Mouse (Mus musculus): ENCODE data around the gene Vmp1. TPM values are rescaled to one million over a fixed set of nuclear protein-coding genes. Genes with fewer than 3 reads are reported as not detected.
A peak's percentile ranks its signal among the peaks of the same experiment; 100 is the strongest.

The Vmp1 gene
- polyA plus RNA-seq, 1 experiment from 2014 or later = 144 TPM

DNA sequence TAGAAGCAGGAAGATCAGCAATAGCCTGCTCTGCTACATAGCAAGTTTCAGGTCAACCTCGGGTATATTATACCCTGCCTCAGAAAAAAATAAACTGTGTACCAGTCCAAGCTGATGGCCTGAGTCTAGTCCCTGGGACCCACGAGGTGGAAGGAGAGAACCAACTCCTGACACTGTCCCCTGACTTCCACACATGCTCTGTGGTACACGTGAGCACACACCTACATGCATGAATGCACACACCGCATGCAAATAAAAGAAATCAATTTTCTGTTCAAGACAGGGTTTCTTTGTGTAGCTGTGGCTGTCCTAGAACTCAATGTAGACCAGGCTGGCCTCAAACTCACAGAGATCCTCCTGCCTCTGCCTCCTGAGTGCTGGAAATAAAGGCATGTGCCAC is 125.4 kb downstream of the Vmp1 start:
- Histone ChIP-seq H3K27me3 (no peaks in the 10 kb centered on the region), H3K9me3 (replicated peaks) (no peaks in the 10 kb centered on the region), H3K36me3 (peaks cover 40% of the 10 kb centered on the region; the same call in 1 of the 2 replicates), H3K9ac (no peak overlapping the region), H3K4me3 (replicated peaks) (no peak overlapping the region), H3K4me1 (no peaks in the 10 kb centered on the region), H3K27ac (no peak overlapping the region), H3K4me2 (no peak overlapping the region)
- WGBS = 82% methylated on average over 4 of the region's 4 CpGs
- ATAC-seq (replicated peaks; ENCODE audit: low FRiP score) = no peak

DNA sequence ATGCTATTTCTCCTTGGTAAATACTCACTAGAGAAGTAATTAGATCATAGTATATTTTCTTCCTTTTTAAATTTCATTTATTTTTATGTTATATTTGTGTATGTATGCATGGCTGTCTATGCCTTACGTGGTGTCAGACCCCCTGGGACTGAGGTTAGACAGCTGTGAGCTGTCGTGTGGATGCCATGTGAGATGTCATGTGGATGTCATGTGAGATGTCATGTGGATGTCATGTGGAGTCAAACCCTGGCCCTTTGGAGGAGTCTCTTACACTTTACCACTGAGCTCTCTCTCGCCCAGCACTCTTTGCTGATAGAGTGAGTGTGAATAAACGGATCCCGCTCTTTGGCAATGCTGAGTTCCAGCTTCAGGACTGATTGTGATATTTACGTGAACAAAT is 130.1 kb downstream of the Vmp1 start:
- WGBS = 92% methylated on average over 6 of the region's 6 CpGs
- Histone ChIP-seq H3K4me2 (no peak overlapping the region), H3K27me3 (no peaks in the 10 kb centered on the region), H3K9me3 (replicated peaks) (no peaks in the 10 kb centered on the region), H3K4me3 (replicated peaks) (no peak overlapping the region), H3K36me3 (peaks cover 37% of the 10 kb centered on the region), H3K27ac (no peak overlapping the region), H3K9ac (no peak overlapping the region), H3K4me1 (no peaks in the 10 kb centered on the region)
- no peak for ATAC-seq (replicated peaks; ENCODE audit: low FRiP score)

DNA sequence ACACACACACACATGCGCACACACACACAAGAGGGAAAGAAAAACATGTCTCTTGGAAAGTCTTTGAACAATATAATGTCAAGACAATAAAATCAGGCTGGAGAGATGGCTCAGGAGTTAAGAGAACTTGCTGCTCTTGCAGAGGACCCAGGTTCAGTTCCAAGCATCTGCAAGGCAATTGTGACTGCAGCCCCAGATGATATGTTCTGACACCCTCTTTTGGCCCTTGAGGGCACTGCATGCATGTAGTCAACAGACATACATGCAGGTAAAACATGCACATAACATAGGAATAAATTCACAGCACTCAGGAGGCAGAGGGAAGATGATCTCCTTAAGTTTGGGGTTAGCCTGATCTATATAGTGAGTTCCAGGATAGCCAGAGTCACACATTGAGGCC is 136.2 kb downstream of the Vmp1 start:
- H3K4me2 ChIP-seq = no peak overlapping the region
- 90% methylated on average over 1 of the region's 1 CpGs for WGBS
- peaks cover 15% of the 10 kb centered on the region for H3K36me3 ChIP-seq
- peaks cover 15% of the 10 kb centered on the region for H3K4me1 ChIP-seq
- H3K4me3 ChIP-seq (replicated peaks) = no peak overlapping the region
- H3K9me3 ChIP-seq (replicated peaks) = no peaks in the 10 kb centered on the region
- no peaks in the 10 kb centered on the region for H3K27me3 ChIP-seq
- ATAC-seq (replicated peaks; ENCODE audit: low FRiP score) = no peak
- no peak overlapping the region for H3K27ac ChIP-seq
- H3K9ac ChIP-seq = no peak overlapping the region

DNA sequence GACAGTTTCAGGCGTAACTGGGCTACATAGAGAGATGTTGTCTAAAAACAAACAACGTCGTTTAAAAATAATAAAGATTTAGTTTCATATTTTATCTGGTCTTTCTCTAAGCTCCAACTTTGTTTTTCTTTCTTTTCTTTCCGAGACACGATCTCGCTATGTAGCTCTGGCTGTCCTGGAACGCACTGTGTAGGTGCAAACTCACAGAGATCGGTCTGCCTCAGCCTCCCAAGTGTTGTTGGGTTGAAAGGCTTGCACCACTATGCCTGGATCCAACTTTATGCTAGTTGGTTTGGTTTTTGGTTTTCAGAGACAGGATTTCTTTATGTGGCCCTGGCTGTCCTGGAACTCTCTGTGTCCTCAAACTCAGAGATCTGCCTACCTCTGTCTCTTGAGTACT is 138.1 kb downstream of the Vmp1 start:
- H3K9me3 ChIP-seq (replicated peaks) = no peaks in the 10 kb centered on the region
- peaks cover 16% of the 10 kb centered on the region for H3K4me1 ChIP-seq
- peak overlapping the region; percentile 92 for H3K4me3 ChIP-seq (replicated peaks)
- H3K36me3 ChIP-seq = peaks cover 13% of the 10 kb centered on the region
- ATAC-seq (replicated peaks; ENCODE audit: low FRiP score) = no peak
- H3K27me3 ChIP-seq = no peaks in the 10 kb centered on the region
- H3K4me2 ChIP-seq = peak overlapping the region; percentile 66
- H3K9ac ChIP-seq = peak overlapping the region; percentile 51
- peak overlapping the region; percentile 80 for H3K27ac ChIP-seq
- 78% methylated on average over 8 of the region's 8 CpGs for WGBS

DNA sequence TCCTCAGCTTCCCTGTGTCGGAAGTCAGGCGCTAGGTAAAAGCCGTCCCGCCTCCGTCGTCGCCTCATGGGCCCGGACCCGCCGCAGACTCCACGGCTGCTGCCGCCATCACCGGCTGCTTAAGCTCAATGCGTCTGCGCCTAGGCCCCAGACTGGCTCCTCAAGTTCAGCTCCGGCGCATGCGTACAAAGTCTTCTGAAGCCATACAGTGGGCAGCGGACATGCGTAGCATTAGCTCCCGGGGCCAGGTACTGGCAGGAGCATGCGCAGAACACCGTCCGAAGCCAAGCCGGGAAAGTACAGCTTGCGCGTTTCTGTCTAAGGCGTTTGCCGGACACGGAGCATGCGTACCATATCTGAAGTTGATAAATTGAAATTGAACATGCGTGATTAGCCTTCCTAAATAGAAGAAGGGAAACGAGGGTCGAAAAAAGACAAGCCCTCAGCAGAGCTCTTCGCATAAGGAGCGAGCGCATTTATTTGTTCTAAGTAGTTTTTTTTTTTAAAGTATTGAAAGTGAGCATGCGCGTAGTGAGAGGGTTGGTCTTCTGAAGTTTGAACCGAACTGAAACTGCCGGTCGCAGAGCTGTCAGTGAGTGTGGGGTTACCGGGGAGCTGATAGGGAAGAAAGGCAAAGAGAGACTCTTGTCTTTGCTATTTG is 138.9 kb downstream of the Vmp1 start, which contains the start of the genes Rps6kb1 and Tubd1:
Rps6kb1 (minus strand) TSS at position 167 of the 661 bp plus-strand sequence.
Tubd1 (plus strand) TSS at position 353 of the 661 bp plus-strand sequence.
- Histone ChIP-seq H3K9ac (peak within 1 kb of the TSS; percentile 96), H3K4me3 (replicated peaks) (peak within 1 kb of the TSS; percentile 92), H3K27ac (peak within 1 kb of the TSS; percentile 90), H3K9me3 (replicated peaks) (no peaks in the 10 kb centered on the region), H3K4me1 (peaks cover 16% of the 10 kb centered on the region), H3K27me3 (no peaks in the 10 kb centered on the region), H3K4me2 (peak within 1 kb of the TSS; percentile 66), H3K36me3 (peaks cover 9% of the 10 kb centered on the region; the same call in 1 of the 2 replicates)
- ATAC-seq (replicated peaks; ENCODE audit: low FRiP score) = peak; percentile 98
- under 1% methylated on average over 43 of the region's 43 CpGs for WGBS

DNA sequence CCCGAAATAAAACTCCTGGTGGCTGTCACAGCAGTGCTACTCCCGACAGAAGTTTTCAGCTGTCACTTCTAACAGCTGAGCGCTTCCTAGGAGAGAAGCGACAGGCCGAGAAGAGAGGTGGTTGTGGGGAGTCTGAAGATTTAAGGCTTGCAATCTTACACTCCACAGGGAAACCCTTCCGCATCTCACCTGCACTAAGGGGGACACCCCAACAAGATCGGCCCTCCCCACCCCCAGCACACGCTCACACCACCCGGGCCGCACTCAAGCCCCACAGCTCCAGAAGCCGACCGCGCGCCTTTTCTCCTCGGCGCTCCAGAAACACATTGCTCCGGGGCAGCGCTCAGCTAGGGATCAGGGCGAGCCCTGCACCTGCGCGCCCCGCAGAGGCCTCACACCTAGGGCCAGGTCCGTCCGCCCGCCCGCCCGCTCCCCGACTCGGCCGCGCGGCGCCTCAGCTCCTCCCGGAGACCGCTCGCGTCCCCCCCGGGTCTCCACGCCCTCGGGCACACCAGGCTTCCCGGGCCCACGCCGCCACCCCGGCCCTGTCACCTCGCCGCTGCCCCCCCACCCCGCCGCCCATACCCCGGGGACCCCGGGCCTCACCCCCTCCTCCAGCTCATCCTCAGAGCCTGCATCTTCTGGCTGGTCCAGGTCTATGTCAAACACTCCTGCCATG is 139.5 kb downstream of the Vmp1 start:
- H3K27ac ChIP-seq = peak overlapping the region; percentile 90
- peak overlapping the region; percentile 66 for H3K4me2 ChIP-seq
- H3K9me3 ChIP-seq (replicated peaks) = no peaks in the 10 kb centered on the region
- peaks cover 16% of the 10 kb centered on the region for H3K4me1 ChIP-seq
- no peaks in the 10 kb centered on the region for H3K27me3 ChIP-seq
- H3K9ac ChIP-seq = peak overlapping the region; percentile 96
- H3K36me3 ChIP-seq = peaks cover 5% of the 10 kb centered on the region; the same call in 1 of the 2 replicates
- 1% methylated on average over 48 of the region's 50 CpGs for WGBS
- peak overlapping the region; percentile 92 for H3K4me3 ChIP-seq (replicated peaks)
- peak; percentile 79 for ATAC-seq (replicated peaks; ENCODE audit: low FRiP score)

DNA sequence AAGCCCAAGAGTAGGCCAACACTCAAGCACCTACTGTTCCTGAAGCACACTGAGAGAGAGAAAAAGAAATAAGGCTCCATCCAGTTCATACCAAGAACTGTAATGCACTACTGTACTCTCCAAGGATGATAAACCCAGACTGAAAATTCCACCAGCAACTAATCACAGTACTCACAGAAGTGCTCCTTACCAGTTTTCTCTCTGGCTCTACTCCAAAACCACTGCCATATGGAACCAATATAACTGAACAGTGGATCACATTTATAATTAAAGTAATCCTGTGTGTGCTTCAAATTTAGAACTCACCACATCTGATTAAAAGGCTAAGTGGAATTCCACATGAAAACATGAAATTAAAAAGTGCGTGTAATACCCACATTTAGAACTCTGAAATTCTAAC is 140.8 kb downstream of the Vmp1 start:
- H3K36me3 ChIP-seq = 0 out of 2 replicates have a peak, but pooled peaks cover 4% of the 10 kb centered on the region
- no peak for ATAC-seq (replicated peaks; ENCODE audit: low FRiP score)
- H3K27me3 ChIP-seq = no peaks in the 10 kb centered on the region
- no peaks in the 10 kb centered on the region for H3K9me3 ChIP-seq (replicated peaks)
- H3K4me1 ChIP-seq = peaks cover 16% of the 10 kb centered on the region
- 91% methylated on average over 1 of the region's 1 CpGs for WGBS
- no peak overlapping the region for H3K9ac ChIP-seq
- no peak overlapping the region for H3K27ac ChIP-seq
- 0 out of 2 replicates have a peak overlapping the region, but pooled peaks have one; percentile 66 for H3K4me2 ChIP-seq
- H3K4me3 ChIP-seq (replicated peaks) = no peak overlapping the region

DNA sequence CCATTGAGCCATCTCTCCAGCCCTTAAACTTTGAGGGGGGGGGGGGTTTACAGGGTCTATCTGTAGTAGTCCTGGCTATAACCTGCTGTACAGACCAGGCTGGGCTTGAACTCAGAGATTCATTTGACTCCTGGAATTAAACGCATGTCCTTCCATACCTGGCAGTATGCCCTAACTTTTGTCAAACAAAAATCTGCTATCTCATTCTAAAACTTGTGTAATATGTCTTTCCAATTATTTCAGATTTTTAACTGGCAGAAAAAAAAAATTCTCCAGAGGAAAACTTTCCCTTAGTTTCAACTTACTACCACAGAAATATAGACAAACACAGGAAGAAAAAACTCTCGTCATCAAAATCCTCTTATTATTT is 143.2 kb downstream of the Vmp1 start:
- no peak for ATAC-seq (replicated peaks; ENCODE audit: low FRiP score)
- H3K27ac ChIP-seq = no peak overlapping the region
- no peaks in the 10 kb centered on the region for H3K9me3 ChIP-seq (replicated peaks)
- H3K27me3 ChIP-seq = no peaks in the 10 kb centered on the region
- 0 out of 2 replicates have a peak, but pooled peaks cover 4% of the 10 kb centered on the region for H3K36me3 ChIP-seq
- no peak overlapping the region for H3K4me3 ChIP-seq (replicated peaks)
- 91% methylated on average over 2 of the region's 2 CpGs for WGBS
- H3K9ac ChIP-seq = no peak overlapping the region
- H3K4me2 ChIP-seq = no peak overlapping the region
- peaks cover 13% of the 10 kb centered on the region for H3K4me1 ChIP-seq

DNA sequence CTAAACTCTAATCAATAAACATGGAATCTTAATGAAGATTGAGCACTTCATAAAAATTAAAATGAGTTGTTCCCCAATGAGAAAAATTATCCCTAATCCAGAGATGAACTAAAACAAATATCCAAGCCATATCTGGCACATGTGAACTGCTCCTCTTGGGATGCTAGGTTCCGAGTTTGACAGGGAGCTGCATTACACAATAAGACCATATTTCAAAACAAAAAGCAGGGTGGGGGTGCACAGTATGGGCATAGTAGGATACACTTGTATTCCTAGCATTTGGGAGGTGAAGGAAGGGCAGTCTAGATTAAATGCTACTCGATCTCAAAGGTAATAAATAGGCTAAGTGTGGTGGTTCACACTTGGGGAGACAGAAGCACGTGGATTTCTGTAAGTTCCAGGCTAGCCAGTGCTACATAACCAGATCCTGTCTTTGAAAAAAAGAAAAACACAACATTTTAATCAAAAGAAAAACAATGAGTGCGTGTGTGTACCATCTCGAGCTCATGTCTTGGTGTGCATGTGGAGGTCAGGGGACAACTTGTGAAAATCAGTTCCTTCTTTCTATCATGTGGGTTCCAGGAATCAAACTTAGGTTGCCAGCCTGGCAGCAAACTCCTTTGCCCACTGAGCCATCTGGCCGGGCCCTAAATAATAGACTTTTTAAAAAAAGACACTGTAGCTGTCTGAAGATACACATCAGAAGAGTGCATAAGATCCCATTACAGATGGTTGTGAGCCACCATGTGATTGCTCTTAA is 143.7 kb downstream of the Vmp1 start:
- WGBS = 83% methylated on average over 6 of the region's 6 CpGs
- peaks cover 11% of the 10 kb centered on the region; the same call in 1 of the 2 replicates for H3K4me1 ChIP-seq

DNA sequence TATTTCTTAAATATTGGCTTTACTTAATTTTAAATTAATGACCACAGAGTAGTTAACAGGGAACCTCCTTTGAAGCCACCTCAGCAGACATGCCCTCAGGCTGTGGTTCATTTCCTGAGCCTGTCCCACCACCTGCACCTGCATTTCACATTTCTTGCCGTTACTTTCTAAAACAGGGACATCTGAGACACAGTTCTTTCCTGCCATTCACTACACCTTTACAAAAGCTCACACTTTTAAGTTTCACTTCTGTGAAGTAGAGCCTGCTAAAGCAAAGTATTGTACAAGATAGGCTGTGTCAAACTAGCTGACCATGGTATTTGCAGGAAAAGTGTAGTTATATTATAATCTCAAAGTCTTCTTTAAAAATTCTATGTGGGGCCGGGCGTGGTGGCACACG is 144.8 kb downstream of the Vmp1 start:
- Histone ChIP-seq H3K4me2 (no peak overlapping the region), H3K4me1 (peaks cover 11% of the 10 kb centered on the region; the same call in 1 of the 2 replicates), H3K4me3 (replicated peaks) (no peak overlapping the region), H3K27me3 (no peaks in the 10 kb centered on the region), H3K36me3 (peaks cover 9% of the 10 kb centered on the region), H3K9ac (no peak overlapping the region), H3K9me3 (replicated peaks) (no peaks in the 10 kb centered on the region), H3K27ac (no peak overlapping the region)
- no peak for ATAC-seq (replicated peaks; ENCODE audit: low FRiP score)
- WGBS = 92% methylated on average over 4 of the region's 4 CpGs

More for the DNA sequence above, 143.7 kb downstream of the Vmp1 start:
- ATAC-seq (replicated peaks; ENCODE audit: low FRiP score) = no peak
- Histone ChIP-seq H3K9ac (no peak overlapping the region), H3K27ac (no peak overlapping the region), H3K36me3 (0 out of 2 replicates have a peak, but pooled peaks cover 4% of the 10 kb centered on the region), H3K4me3 (replicated peaks) (no peak overlapping the region), H3K9me3 (replicated peaks) (no peaks in the 10 kb centered on the region), H3K4me2 (no peak overlapping the region), H3K27me3 (no peaks in the 10 kb centered on the region)

DNA sequence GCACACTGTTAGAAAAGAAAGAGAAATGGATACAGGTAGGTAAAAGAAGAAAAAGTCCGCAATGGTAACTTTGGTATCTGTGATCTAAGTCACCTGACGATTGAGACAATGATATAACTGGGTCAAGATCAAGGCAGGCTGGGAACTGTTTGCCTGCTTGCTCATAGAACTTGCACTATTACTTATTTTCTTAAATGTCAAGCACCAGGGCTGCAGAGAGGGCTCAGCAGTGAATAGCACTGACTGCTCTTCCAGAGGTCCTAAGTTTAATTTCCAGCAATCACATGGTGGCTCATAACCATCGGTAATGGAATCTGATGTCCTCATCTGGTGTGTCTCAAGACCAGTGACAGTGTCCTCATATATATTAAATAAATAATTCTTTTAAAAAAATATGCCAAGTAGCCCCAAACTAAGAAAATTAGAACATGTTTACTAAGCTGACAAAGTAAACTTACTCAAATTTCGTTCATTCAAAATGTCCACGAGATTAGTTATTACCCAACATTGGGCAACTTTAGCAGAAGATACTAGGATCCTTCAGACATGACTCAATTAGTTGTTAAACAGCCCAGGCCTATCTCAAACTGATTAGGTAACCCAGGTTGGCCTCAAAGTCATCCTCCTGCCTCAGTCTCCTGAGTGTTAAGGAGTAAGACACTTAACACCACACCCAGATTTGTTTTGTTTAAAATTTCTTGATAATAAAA is 149.3 kb downstream of the Vmp1 start:
- no peak for ATAC-seq (replicated peaks; ENCODE audit: low FRiP score)
- Histone ChIP-seq H3K27ac (no peak overlapping the region), H3K4me3 (replicated peaks) (no peak overlapping the region), H3K36me3 (peaks cover 40% of the 10 kb centered on the region), H3K4me2 (no peak overlapping the region), H3K4me1 (no peaks in the 10 kb centered on the region), H3K9ac (no peak overlapping the region), H3K9me3 (replicated peaks) (no peaks in the 10 kb centered on the region), H3K27me3 (no peaks in the 10 kb centered on the region)
- 92% methylated on average over 5 of the region's 5 CpGs for WGBS

All from kidney, embryonic 15.5 days (tissue).